Mouse (Mus musculus) midbrain, postnatal 0 days (tissue): ENCODE measurements around the gene Alk. TPM values are rescaled to one million over a fixed set of nuclear protein-coding genes. Genes with fewer than 3 reads are reported as not detected.

Source experiments
- ATAC-seq: fragments of 200-750 bp; cut with Nextera tagmentation; 2 replicates; pipeline ENCODE4 v1.8.0; 2017; ENCODE audit warnings: moderate number of reproducible peaks, mild to moderate bottlenecking, moderate TSS enrichment, moderate library complexity; ENCODE audit not compliant: low FRiP score
- DNase-seq: peaks from one replicate; pipeline ENCODE4 v3.0.0-alpha.2; 2015; ENCODE audit warnings: low spot score
- H3K27ac ChIP-seq: fragments of 300-500 bp; sonication (generic); 2 replicates; pipeline ENCODE4 v1.5.1; 2014; ENCODE audit warnings: low read depth, mild to moderate bottlenecking, low read length, mixed read lengths
- H3K27me3 ChIP-seq: fragments of 300-500 bp; sonication (generic); 2 replicates; pipeline ENCODE4 v1.6.1; 2014; ENCODE audit warnings: low read length, control low read depth, mixed read lengths; ENCODE audit not compliant: insufficient read depth
- H3K36me3 ChIP-seq: fragments of 300-500 bp; sonication (generic); 2 replicates; pipeline ENCODE4 v1.6.1; 2014; ENCODE audit warnings: low read length, control low read depth, mixed read lengths; ENCODE audit not compliant: insufficient read depth
- H3K4me1 ChIP-seq: fragments of 300-500 bp; sonication (generic); 2 replicates; pipeline ENCODE4 v1.6.1; 2014; ENCODE audit warnings: mild to moderate bottlenecking, control low read depth, antibody characterized with exemption, low read length, mixed read lengths; ENCODE audit not compliant: insufficient read depth
- H3K4me2 ChIP-seq: fragments of 300-500 bp; sonication (generic); 2 replicates; pipeline ENCODE4 v1.6.1; 2014; ENCODE audit warnings: low read depth, mild to moderate bottlenecking, low read length, mixed read lengths; ENCODE audit not compliant: poor library complexity, severe bottlenecking
- H3K4me3 ChIP-seq: fragments of 300-500 bp; sonication (generic); 2 replicates; pipeline ENCODE4 v1.5.1; 2014; ENCODE audit warnings: low read depth, mild to moderate bottlenecking, low read length, moderate library complexity
- H3K9ac ChIP-seq: fragments of 300-500 bp; sonication (generic); replicated peaks from 2 replicates; pipeline ENCODE4 v1.6.1; 2014; ENCODE audit warnings: mild to moderate bottlenecking, low read length, moderate library complexity, mixed read lengths; ENCODE audit not compliant: poor library complexity, severe bottlenecking
- H3K9me3 ChIP-seq: fragments of 300-500 bp; sonication (generic); 2 replicates; pipeline ENCODE4 v1.6.1; 2016; ENCODE audit warnings: low read length, control low read depth
- CTCF ChIP-seq: IDR thresholded peaks from 2 replicates; pipeline ENCODE4 v1.5.1; 2016; ENCODE audit warnings: antibody characterized with exemption, mild to moderate bottlenecking
- WGBS: fragments of 180-500 bp; shearing (Covaris S2); extraction: QIAGEN DNeasy Blood & Tissue Kit; methylation state at CpG from one replicate; pipeline ENCODE4 v1.1.7; 2014; 5-methylcytosine and 5-hydroxymethylcytosine counted together
- polyA plus RNA-seq: library from polyadenylated mRNA; unstranded; fragments of >200 nt; fragmentation: Nextera tagmentation; extraction: Ambion mirVana; gene quantifications from 2 replicates; pipeline ENCODE4 v1.2.1, GENCODE M21; 2015
- total RNA-seq: library from RNA; depleted of rRNA; stranded (reverse); fragments of >200 nt; gene quantifications from 2 replicates; pipeline ENCODE4 v1.2.3, GENCODE M21; 2014

Gene Alk
- total and polyA plus RNA-seq, 2 experiments from 2014 or later = 5.2 to 17.6 TPM

DNA sequence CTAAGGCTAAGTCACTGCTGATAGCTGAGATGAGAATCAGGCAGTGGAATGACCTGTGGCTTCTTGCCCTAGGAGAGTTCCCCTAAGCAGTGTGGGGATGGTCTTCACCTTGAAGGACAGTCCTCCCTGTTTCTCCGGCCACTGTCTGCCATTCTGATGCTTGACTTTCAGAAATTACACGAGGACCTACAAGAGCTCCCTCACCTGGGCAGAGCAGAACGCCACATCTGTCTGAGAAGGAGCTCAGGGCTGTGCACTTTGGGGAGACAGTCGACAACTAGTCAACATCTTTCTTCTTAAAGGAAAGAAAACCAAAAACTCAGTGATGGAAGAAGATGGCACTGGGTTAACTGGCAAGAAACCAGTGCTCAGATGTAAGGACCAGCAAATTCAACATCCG is 335.9 kb downstream of the Alk start:
- Histone ChIP-seq H3K9ac (no peak overlapping the region), H3K4me3 (no peak overlapping the region), H3K9me3 (no peaks in the 10 kb centered on the region), H3K36me3 (no peaks in the 10 kb centered on the region), H3K4me1 (no peaks in the 10 kb centered on the region), H3K27me3 (no peaks in the 10 kb centered on the region), H3K4me2 (no peak overlapping the region), H3K27ac (no peak overlapping the region)
- WGBS = 83% methylated on average over 5 of the region's 5 CpGs
- TF ChIP-seq CTCF = no peak
- DNase-seq (no peak), ATAC-seq (no peak)

GRCm38 (mm10) chr17:72265171-72266022 is 339.0 kb downstream of the Alk start:
- no peak overlapping the region for H3K4me3 ChIP-seq
- WGBS = 80% methylated on average over 9 of the region's 9 CpGs
- no peak for ATAC-seq
- H3K27ac ChIP-seq = no peak overlapping the region
- H3K27me3 ChIP-seq = no peaks in the 10 kb centered on the region
- no peak overlapping the region for H3K4me2 ChIP-seq
- H3K4me1 ChIP-seq = no peaks in the 10 kb centered on the region
- no peaks in the 10 kb centered on the region for H3K9me3 ChIP-seq
- peak; percentile 28 for DNase-seq
- no peak for TF ChIP-seq CTCF
- no peak overlapping the region for H3K9ac ChIP-seq
- H3K36me3 ChIP-seq = no peaks in the 10 kb centered on the region

- no peak overlapping the region for H3K4me3 ChIP-seq
- H3K27me3 ChIP-seq = no peaks in the 10 kb centered on the region
- H3K36me3 ChIP-seq = no peaks in the 10 kb centered on the region
- WGBS = 77% methylated on average over 5 of the region's 5 CpGs
- no peaks in the 10 kb centered on the region for H3K4me1 ChIP-seq
- no peak for TF ChIP-seq CTCF
- no peaks in the 10 kb centered on the region for H3K9me3 ChIP-seq
- H3K4me2 ChIP-seq = no peak overlapping the region
- H3K9ac ChIP-seq = no peak overlapping the region
- DNase-seq (no peak), ATAC-seq (no peak)
- H3K27ac ChIP-seq = no peak overlapping the region
Measured at GRCm38 (mm10) chr17:72253411-72253810, 351.0 kb downstream of the Alk start.

DNA sequence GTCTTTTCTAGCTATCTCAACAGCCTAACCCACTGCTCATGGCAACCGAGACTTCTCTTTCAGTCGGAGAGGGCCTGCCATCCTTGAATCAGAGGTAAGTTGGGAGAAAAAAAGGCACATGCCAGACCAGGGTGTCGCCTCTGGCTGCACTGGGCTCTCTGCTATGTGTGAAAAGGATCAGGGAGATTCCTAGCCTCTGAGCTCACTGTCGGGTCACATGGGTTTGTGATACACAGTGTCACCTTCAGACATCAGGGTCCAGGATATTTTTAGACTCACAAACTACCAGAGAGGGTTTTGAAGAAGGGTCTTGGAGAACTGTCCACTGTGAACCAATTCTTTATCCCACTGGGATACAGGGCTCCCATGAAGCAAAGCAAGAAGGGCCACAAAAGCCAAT is 352.9 kb downstream of the Alk start:
- WGBS = 88% methylated on average over 4 of the region's 4 CpGs
- no peak overlapping the region for H3K4me3 ChIP-seq
- H3K4me2 ChIP-seq = no peak overlapping the region
- no peak overlapping the region for H3K27ac ChIP-seq
- no peaks in the 10 kb centered on the region for H3K36me3 ChIP-seq
- no peaks in the 10 kb centered on the region for H3K27me3 ChIP-seq
- TF ChIP-seq CTCF = no peak
- H3K9ac ChIP-seq = no peak overlapping the region
- no peak for DNase-seq
- H3K4me1 ChIP-seq = no peaks in the 10 kb centered on the region
- no peak for ATAC-seq
- H3K9me3 ChIP-seq = no peaks in the 10 kb centered on the region

DNA sequence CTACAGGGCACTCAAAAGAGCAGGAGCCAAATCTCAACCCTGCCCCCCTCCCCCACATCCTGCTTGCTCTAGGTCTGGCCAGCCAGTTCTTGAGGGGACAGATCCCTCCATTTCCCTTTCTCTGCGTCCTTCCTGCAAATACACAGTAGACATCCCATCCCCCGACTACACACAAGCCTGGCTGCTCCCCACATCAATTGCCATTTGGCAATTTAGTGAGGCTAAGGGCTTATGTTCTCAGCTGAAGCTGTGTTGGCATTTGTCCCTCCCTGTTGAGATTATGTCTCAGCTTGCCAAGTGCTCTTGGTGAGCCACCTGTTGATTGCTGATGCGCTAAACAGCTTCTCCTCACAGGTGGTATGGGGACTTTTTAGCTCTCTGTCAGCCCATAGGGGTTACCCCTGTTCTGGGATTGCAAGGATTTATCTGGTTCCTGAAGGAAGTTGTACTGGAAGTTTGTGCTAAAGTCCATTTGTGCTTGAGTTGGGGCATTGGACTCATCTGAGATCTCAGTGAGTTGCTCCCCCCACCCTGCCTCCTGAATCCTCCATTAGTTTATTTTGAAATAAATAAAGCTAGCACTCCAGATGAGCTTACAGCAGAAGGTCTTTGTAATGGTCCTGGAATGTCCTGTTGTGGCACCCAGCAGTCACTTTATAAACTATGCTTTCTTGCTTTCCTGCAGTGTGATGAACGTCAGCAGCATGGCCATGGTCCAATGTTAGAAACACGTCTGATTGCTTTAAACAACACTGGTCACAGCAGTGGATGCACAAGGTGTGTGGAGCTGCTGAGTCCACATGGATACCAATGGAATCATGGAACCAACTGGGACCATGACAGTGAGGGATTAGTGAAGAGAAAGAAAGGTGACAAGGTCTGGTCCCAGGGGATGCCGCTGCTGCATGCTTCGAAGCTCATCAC is 353.7 kb downstream of the Alk start:
- H3K27me3 ChIP-seq = no peaks in the 10 kb centered on the region
- no peaks in the 10 kb centered on the region for H3K9me3 ChIP-seq
- DNase-seq = peak; percentile 71
- no peak overlapping the region for H3K27ac ChIP-seq
- no peak for TF ChIP-seq CTCF
- no peak overlapping the region for H3K4me2 ChIP-seq
- H3K4me1 ChIP-seq = no peaks in the 10 kb centered on the region
- H3K4me3 ChIP-seq = no peak overlapping the region
- WGBS = 66% methylated on average over 7 of the region's 7 CpGs
- no peaks in the 10 kb centered on the region for H3K36me3 ChIP-seq
- ATAC-seq = no peak
- H3K9ac ChIP-seq = no peak overlapping the region

GRCm38 (mm10) chr17:72242036-72242435 is 362.4 kb downstream of the Alk start:
- Histone ChIP-seq H3K36me3 (no peaks in the 10 kb centered on the region), H3K4me3 (no peak overlapping the region), H3K9ac (no peak overlapping the region), H3K4me2 (no peak overlapping the region), H3K27ac (no peak overlapping the region), H3K27me3 (no peaks in the 10 kb centered on the region), H3K9me3 (no peaks in the 10 kb centered on the region), H3K4me1 (no peaks in the 10 kb centered on the region; the same call in 1 of the 2 replicates)
- DNase-seq (no peak), ATAC-seq (no peak)
- WGBS = 48% methylated on average over 4 of the region's 4 CpGs
- TF ChIP-seq CTCF = peak; percentile 76
